Mouse (Mus musculus): ENCODE results near the gene Sh2d4b. TPM values are rescaled to one million over a fixed set of nuclear protein-coding genes. Genes with fewer than 3 reads are reported as not detected.

The Sh2d4b gene
- polyA plus RNA-seq (2015; fragmentation: Nextera tagmentation; extraction: Ambion mirVana): 0.22 and 0.68 TPM in 2 replicates

DNA sequence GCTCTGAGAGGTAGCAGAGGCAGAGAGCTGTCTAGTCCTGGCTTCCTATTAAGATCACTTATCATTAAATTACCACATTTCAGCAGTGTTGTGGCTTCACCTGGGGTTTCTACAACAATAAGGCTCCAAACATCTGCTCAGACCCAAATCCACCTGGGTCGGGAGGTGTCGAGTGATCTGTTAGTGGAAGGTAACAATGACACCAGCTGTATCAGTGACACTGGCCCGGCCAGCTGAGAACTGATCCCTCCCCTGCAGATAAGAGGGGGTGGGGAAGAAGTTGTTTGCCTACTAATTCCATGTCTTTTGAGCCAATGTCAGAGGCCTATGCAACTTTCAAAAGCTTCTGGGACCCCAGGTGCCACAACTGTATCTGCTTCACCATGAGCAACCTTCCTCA, at the start of gene Sh2d4b:
Sh2d4b (minus strand) TSS at position 71 of the 400 bp plus-strand sequence.

Other genes starting within 250 kb of the Sh2d4b start
- gene Tspan14, start 73.5 kb upstream of the Sh2d4b start, polyA plus RNA-seq (2015; fragmentation: Nextera tagmentation; extraction: Ambion mirVana): 31.9 and 41.1 TPM in 2 replicates
- 38.5 and 41.0 TPM in 2 replicates for gene Fam213a, start 120.5 kb upstream of the Sh2d4b start, polyA plus RNA-seq (2015; fragmentation: Nextera tagmentation; extraction: Ambion mirVana)
- gene Dydc2, start 175.9 kb upstream of the Sh2d4b start, polyA plus RNA-seq (2015; fragmentation: Nextera tagmentation; extraction: Ambion mirVana): 0.28 and 0.52 TPM in 2 replicates
- gene Dydc1, start 179.6 kb upstream of the Sh2d4b start, polyA plus RNA-seq (2015; fragmentation: Nextera tagmentation; extraction: Ambion mirVana): not detected in 2 replicates
- gene Mat1a, start 211.8 kb upstream of the Sh2d4b start, polyA plus RNA-seq (2015; fragmentation: Nextera tagmentation; extraction: Ambion mirVana): 23.4 and 38.4 TPM in 2 replicates
- gene Sftpa1, start 238.5 kb upstream of the Sh2d4b start, polyA plus RNA-seq (2015; fragmentation: Nextera tagmentation; extraction: Ambion mirVana): 2.2 and 3.8 TPM in 2 replicates

Measured in adrenal gland, postnatal 0 days (tissue).